Mouse (Mus musculus) brain, embryonic 14.5 days (tissue): Measurements from ENCODE around the gene Polrmt. TPM values are rescaled to one million over a fixed set of nuclear protein-coding genes. Genes with fewer than 3 reads are reported as not detected.

Experiments
- DNase-seq: peaks from one replicate; pipeline ENCODE4 v3.0.0-alpha.2; 2011; ENCODE audit warnings: low read depth
- CTCF ChIP-seq: fragments of 200-500 bp; IDR thresholded peaks from 2 replicates; pipeline ENCODE4 v1.5.1; 2012; ENCODE audit warnings: inconsistent platforms, mild to moderate bottlenecking, moderate library complexity, borderline replicate concordance; ENCODE audit not compliant: insufficient read depth, insufficient read length; ENCODE audit errors: extremely low read depth
- POLR2A ChIP-seq: fragments of 200-500 bp; IDR thresholded peaks from 2 replicates; pipeline ENCODE4 v1.6.1; 2012; ENCODE audit warnings: mild to moderate bottlenecking, inconsistent platforms, borderline replicate concordance; ENCODE audit not compliant: poor library complexity, insufficient read depth, insufficient read length, severe bottlenecking; ENCODE audit errors: extremely low read depth
- polyA plus RNA-seq: library from polyadenylated mRNA; depleted of rRNA; stranded (reverse); fragments of >200 nt; gene quantifications from 2 replicates; pipeline ENCODE4 v1.2.3, GENCODE M21; 2012; rRNA removed

The Polrmt gene
- polyA plus RNA-seq, 1 experiment: 63.0 TPM

GRCm38 (mm10) chr10:79686219-79686618 lies 60.2 kb downstream of the Polrmt start:
- no peak for DNase-seq
- TF ChIP-seq POLR2A: no peak
- TF ChIP-seq CTCF: no peak

Other genes starting within 250 kb of the Polrmt start
- gene Plpp2, start 212.8 kb downstream of the Polrmt start, polyA plus RNA-seq: 8.9 and 13.8 TPM in 2 replicates
- gene Mier2, start 191.4 kb downstream of the Polrmt start, polyA plus RNA-seq: 128 and 178 TPM in 2 replicates
- not detected in 2 replicates for gene Theg, start 159.2 kb downstream of the Polrmt start, polyA plus RNA-seq
- 8.2 and 10.4 TPM in 2 replicates for gene C2cd4c, start 132.6 kb downstream of the Polrmt start, polyA plus RNA-seq
- gene Shc2, start 108.7 kb downstream of the Polrmt start, polyA plus RNA-seq: 48.1 and 54.9 TPM in 2 replicates
- gene Odf3l2, start 100.8 kb downstream of the Polrmt start, polyA plus RNA-seq: 0.11 TPM in 1 of 2 replicates, not detected in the other
- gene Madcam1, start 82.0 kb downstream of the Polrmt start, polyA plus RNA-seq: 0.87 and 1.1 TPM in 2 replicates
- gene Tpgs1, start 77.2 kb downstream of the Polrmt start, polyA plus RNA-seq: 68.2 and 69.2 TPM in 2 replicates
- 121 and 151 TPM in 2 replicates for gene Cdc34, start 64.4 kb downstream of the Polrmt start, polyA plus RNA-seq
- gene Gzmm, start 57.6 kb downstream of the Polrmt start, polyA plus RNA-seq: 1.4 and 1.9 TPM in 2 replicates
- 593 and 631 TPM in 2 replicates for gene Bsg, start 42.1 kb downstream of the Polrmt start, polyA plus RNA-seq
- 8.3 and 16.1 TPM in 2 replicates for gene Hcn2, start 29.9 kb downstream of the Polrmt start, polyA plus RNA-seq
- gene Fgf22, start 8.5 kb upstream of the Polrmt start, polyA plus RNA-seq: 0.28 and 0.74 TPM in 2 replicates
- gene Rnf126, start 20.4 kb upstream of the Polrmt start, polyA plus RNA-seq: 157 and 182 TPM in 2 replicates
- 1.7 and 2.2 TPM in 2 replicates for gene Fstl3, start 30.7 kb upstream of the Polrmt start, polyA plus RNA-seq
- gene Prss57, start 44.4 kb upstream of the Polrmt start, polyA plus RNA-seq: 0.05 and 0.14 TPM in 2 replicates
- 157 and 219 TPM in 2 replicates for gene Palm, start 47.0 kb upstream of the Polrmt start, polyA plus RNA-seq
- gene Misp, start 74.4 kb upstream of the Polrmt start, polyA plus RNA-seq: 0.59 and 1.1 TPM in 2 replicates
- 183 and 194 TPM in 2 replicates for gene Ptbp1, start 107.8 kb upstream of the Polrmt start, polyA plus RNA-seq
- 18.0 and 28.0 TPM in 2 replicates for gene Prtn3, start 127.9 kb upstream of the Polrmt start, polyA plus RNA-seq
- gene Plppr3, start 128.1 kb upstream of the Polrmt start, polyA plus RNA-seq: 805 and 1,208 TPM in 2 replicates
- 0.28 and 0.49 TPM in 2 replicates for gene Elane, start 139.7 kb upstream of the Polrmt start, polyA plus RNA-seq
- 0.60 and 0.81 TPM in 2 replicates for gene Cfd, start 144.3 kb upstream of the Polrmt start, polyA plus RNA-seq
- gene Med16, start 162.3 kb upstream of the Polrmt start, polyA plus RNA-seq: 84.7 and 92.6 TPM in 2 replicates
- gene Gm26602, start 164.3 kb upstream of the Polrmt start, polyA plus RNA-seq: not detected in 2 replicates
- gene Kiss1r, start 170.4 kb upstream of the Polrmt start, polyA plus RNA-seq: 4.1 and 4.4 TPM in 2 replicates
- 195 and 197 TPM in 2 replicates for gene R3hdm4, start 174.6 kb upstream of the Polrmt start, polyA plus RNA-seq
- gene Arid3a, start 180.5 kb upstream of the Polrmt start, polyA plus RNA-seq: 5.2 and 7.0 TPM in 2 replicates
- gene Wdr18, start 213.6 kb upstream of the Polrmt start, polyA plus RNA-seq: 59.7 and 74.1 TPM in 2 replicates
- 0.20 and 0.38 TPM in 2 replicates for gene Grin3b, start 224.1 kb upstream of the Polrmt start, polyA plus RNA-seq
- 221 and 337 TPM in 2 replicates for gene Tmem259, start 237.7 kb upstream of the Polrmt start, polyA plus RNA-seq
- 21.2 and 30.7 TPM in 2 replicates for gene Cnn2, start 242.0 kb upstream of the Polrmt start, polyA plus RNA-seq
- gene Abca7, start 249.9 kb upstream of the Polrmt start, polyA plus RNA-seq: 12.2 and 12.7 TPM in 2 replicates